Mouse (Mus musculus) C2C12 (cell line): ENCODE measurements around the gene Tspan9.

ENCODE experiments used
- CEBPB ChIP-seq: IDR thresholded peaks from one replicate; pipeline ENCODE4 v1.6.1; 2011; ENCODE audit warnings: low read depth, mild to moderate bottlenecking, control low read depth, moderate library complexity
- CTCF ChIP-seq: IDR thresholded peaks from one replicate; pipeline ENCODE4 v1.5.1; 2011; ENCODE audit not compliant: control insufficient read depth, insufficient read depth, insufficient read length
- FOSL1 ChIP-seq: IDR thresholded peaks from one replicate; pipeline ENCODE4 v1.8.0; 2011; ENCODE audit warnings: mild to moderate bottlenecking, low read length; ENCODE audit not compliant: poor library complexity, insufficient read depth, severe bottlenecking
- MAX ChIP-seq: IDR thresholded peaks from one replicate; pipeline ENCODE4 v1.6.1; 2011; ENCODE audit warnings: mild to moderate bottlenecking, control low read depth
- MYOD1 ChIP-seq: IDR thresholded peaks from one replicate; pipeline ENCODE4 v1.6.1; 2011; ENCODE audit warnings: low read depth; ENCODE audit not compliant: control insufficient read depth, insufficient read length
- MYOG ChIP-seq: IDR thresholded peaks from one replicate; pipeline ENCODE4 v1.6.1; 2011; ENCODE audit not compliant: control insufficient read depth, insufficient read length; ENCODE audit errors: extremely low read depth
- USF1 ChIP-seq: IDR thresholded peaks from one replicate; pipeline ENCODE4 v1.6.1; 2011; ENCODE audit warnings: low read depth, mild to moderate bottlenecking, control low read depth, moderate library complexity

DNA sequence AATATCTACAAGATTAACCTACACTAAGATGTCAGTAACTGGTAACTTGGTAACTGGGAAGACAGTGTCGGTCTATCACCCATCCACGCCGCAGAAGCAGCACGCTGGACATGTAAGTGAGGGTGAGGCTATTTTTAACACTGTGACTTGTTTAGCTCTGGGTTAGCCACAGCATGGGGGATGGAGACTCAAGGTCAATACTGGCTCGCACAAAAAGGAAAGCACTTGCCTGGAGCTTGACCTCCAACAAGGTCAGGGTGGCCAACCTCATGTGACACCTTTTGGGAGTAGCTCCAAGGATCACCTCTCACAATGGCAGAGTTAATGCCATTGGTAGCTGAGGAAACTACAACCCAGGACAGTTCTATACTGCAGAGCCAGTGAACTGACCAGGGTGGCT, 50.8 kb downstream of the Tspan9 start:
- TF ChIP-seq CTCF, result no peak
- no peak for TF ChIP-seq MAX
- TF ChIP-seq MYOG, result no peak
- no peak for TF ChIP-seq USF1
- no peak for TF ChIP-seq MYOD1
- TF ChIP-seq CEBPB, result no peak
- TF ChIP-seq FOSL1, result no peak
